Mouse (Mus musculus) intestine, postnatal 0 days (tissue): ENCODE measurements around the gene Sympk. TPM values are rescaled to one million over a fixed set of nuclear protein-coding genes. Genes with fewer than 3 reads are reported as not detected.
A peak's percentile ranks its signal among the peaks of the same experiment; 100 is the strongest.

Source experiments
- ATAC-seq: fragments of 200-750 bp; cut with Nextera tagmentation; 2 replicates; pipeline ENCODE4 v1.8.0; 2017; ENCODE audit warnings: mild to moderate bottlenecking, moderate TSS enrichment, moderate library complexity
- H3K27ac ChIP-seq: fragments of 300-500 bp; sonication (generic); 2 replicates; pipeline ENCODE4 v1.5.1; 2014; ENCODE audit warnings: mild to moderate bottlenecking, low read depth, low read length, moderate library complexity
- H3K27me3 ChIP-seq: fragments of 300-500 bp; sonication (generic); replicated peaks from 2 replicates; pipeline ENCODE4 v1.6.1; 2014; ENCODE audit warnings: low read length, mixed read lengths; ENCODE audit not compliant: control insufficient read depth, insufficient read depth
- H3K36me3 ChIP-seq: fragments of 300-500 bp; sonication (generic); 2 replicates; pipeline ENCODE4 v1.6.1; 2014; ENCODE audit warnings: mild to moderate bottlenecking, moderate library complexity; ENCODE audit not compliant: control insufficient read depth, insufficient read depth
- H3K4me1 ChIP-seq: fragments of 300-500 bp; sonication (generic); replicated peaks from 2 replicates; pipeline ENCODE4 v1.6.1; 2014; ENCODE audit warnings: antibody characterized with exemption, low read length, mixed read lengths; ENCODE audit not compliant: control insufficient read depth, insufficient read depth
- H3K4me2 ChIP-seq: fragments of 300-500 bp; sonication (generic); replicated peaks from 2 replicates; pipeline ENCODE4 v1.6.1; 2014; ENCODE audit warnings: low read depth, mild to moderate bottlenecking, moderate library complexity
- H3K4me3 ChIP-seq: fragments of 300-500 bp; sonication (generic); 2 replicates; pipeline ENCODE4 v1.5.1; 2014; ENCODE audit warnings: low read depth, low read length
- H3K9ac ChIP-seq: fragments of 300-500 bp; sonication (generic); 2 replicates; pipeline ENCODE4 v1.6.1; 2014; ENCODE audit warnings: mild to moderate bottlenecking, low read depth, low read length
- H3K9me3 ChIP-seq: fragments of 300-500 bp; sonication (generic); 2 replicates; pipeline ENCODE4 v1.6.1; 2016; ENCODE audit warnings: mixed run types; ENCODE audit not compliant: control insufficient read depth
- CTCF ChIP-seq: sonication (generic); IDR thresholded peaks from 2 replicates; pipeline ENCODE4 v1.5.1; 2016; ENCODE audit warnings: low read depth, mild to moderate bottlenecking, control low read depth, antibody characterized with exemption, moderate library complexity
- WGBS: fragments of 180-500 bp; shearing (Covaris S2); extraction: QIAGEN DNeasy Blood & Tissue Kit; methylation state at CpG from one replicate; pipeline ENCODE4 v1.1.7; 2014; 5-methylcytosine and 5-hydroxymethylcytosine counted together
- polyA plus RNA-seq: library from polyadenylated mRNA; unstranded; fragments of >200 nt; fragmentation: Nextera tagmentation; extraction: Ambion mirVana; gene quantifications from 2 replicates; pipeline ENCODE4 v1.2.1, GENCODE M21; 2015

The Sympk gene
- polyA plus RNA-seq, result 8.9 and 9.1 TPM in 2 replicates

GRCm38 (mm10) chr7:19024096-19024506, at the start of gene Sympk:
Gene Sympk, plus strand, starts transcription at chr7:19024377.
- peaks cover 9% of the 10 kb centered on the region; the same call in 1 of the 2 replicates for H3K27me3 ChIP-seq
- WGBS, result under 1% methylated on average over 49 of the region's 50 CpGs

GRCm38 (mm10) chr7:18978381-18978780, 45.8 kb upstream of the Sympk start:
- no peaks in the 10 kb centered on the region for H3K27me3 ChIP-seq
- H3K4me3 ChIP-seq, result no peak overlapping the region
- no peaks in the 10 kb centered on the region for H3K36me3 ChIP-seq
- no peaks in the 10 kb centered on the region for H3K9me3 ChIP-seq
- 73% methylated on average over 9 of the region's 9 CpGs for WGBS
- H3K9ac ChIP-seq, result no peak overlapping the region
- no peaks in the 10 kb centered on the region for H3K4me1 ChIP-seq
- H3K27ac ChIP-seq, result no peak overlapping the region
- ATAC-seq, result no peak
- no peak overlapping the region for H3K4me2 ChIP-seq
- no peak for TF ChIP-seq CTCF

More at GRCm38 (mm10) chr7:19024096-19024506, at the start of gene Sympk:
- TF ChIP-seq CTCF, result no peak
- no peaks in the 10 kb centered on the region for H3K9me3 ChIP-seq
- H3K4me3 ChIP-seq, result peak within 1 kb of the TSS; percentile 83
- peak within 1 kb of the TSS; percentile 85 for H3K4me2 ChIP-seq
- H3K4me1 ChIP-seq, result peaks cover 6% of the 10 kb centered on the region; the same call in 1 of the 2 replicates
- ATAC-seq, result peak; percentile 92
- peak within 1 kb of the TSS; percentile 79 for H3K9ac ChIP-seq
- peak within 1 kb of the TSS; percentile 23; the same call in 1 of the 2 replicates for H3K27ac ChIP-seq
- H3K36me3 ChIP-seq, result peaks cover 6% of the 10 kb centered on the region; the same call in 1 of the 2 replicates

GRCm38 (mm10) chr7:18986503-18986902, 37.7 kb upstream of the Sympk start:
- WGBS, result 64% methylated on average over 2 of the region's 2 CpGs
- Histone ChIP-seq H3K27ac (no peak overlapping the region), H3K4me3 (no peak overlapping the region), H3K27me3 (peaks cover 11% of the 10 kb centered on the region), H3K4me1 (peaks cover 3% of the 10 kb centered on the region; the same call in 1 of the 2 replicates), H3K9me3 (no peaks in the 10 kb centered on the region), H3K36me3 (no peaks in the 10 kb centered on the region), H3K4me2 (no peak overlapping the region), H3K9ac (no peak overlapping the region)
- ATAC-seq, result no peak
- TF ChIP-seq CTCF, result no peak

- Histone ChIP-seq H3K4me3 (no peak within 1 kb of the TSS), H3K9ac (no peak within 1 kb of the TSS), H3K36me3 (no peaks in the 10 kb centered on the region), H3K9me3 (no peaks in the 10 kb centered on the region), H3K4me1 (peaks cover 7% of the 10 kb centered on the region), H3K4me2 (no peak within 1 kb of the TSS), H3K27ac (no peak within 1 kb of the TSS), H3K27me3 (peaks cover 17% of the 10 kb centered on the region)
- TF ChIP-seq CTCF, result no peak
- no peak for ATAC-seq
- WGBS, result 53% methylated on average over 2 of the region's 2 CpGs
Measured at GRCm38 (mm10) chr7:18987100-18987499, 37.1 kb upstream of the Sympk start, which contains the start of gene Nanos2. Gene Nanos2, plus strand, starts transcription at chr7:18987400.

- Histone ChIP-seq H3K4me1 (peaks cover 9% of the 10 kb centered on the region), H3K27me3 (peaks cover 24% of the 10 kb centered on the region), H3K27ac (no peak overlapping the region), H3K9ac (no peak overlapping the region), H3K9me3 (no peaks in the 10 kb centered on the region), H3K4me3 (no peak overlapping the region), H3K4me2 (no peak overlapping the region), H3K36me3 (no peaks in the 10 kb centered on the region)
- ATAC-seq, result no peak
- no peak for TF ChIP-seq CTCF
- WGBS, result 76% methylated on average over 13 of the region's 13 CpGs
Measured at GRCm38 (mm10) chr7:18987747-18988146, 36.4 kb upstream of the Sympk start.

- Histone ChIP-seq H3K4me2 (no peak overlapping the region), H3K36me3 (no peaks in the 10 kb centered on the region), H3K27me3 (peaks cover 29% of the 10 kb centered on the region), H3K27ac (no peak overlapping the region), H3K4me1 (peaks cover 9% of the 10 kb centered on the region), H3K9ac (no peak overlapping the region), H3K4me3 (no peak overlapping the region), H3K9me3 (no peaks in the 10 kb centered on the region)
- 69% methylated on average over 6 of the region's 6 CpGs for WGBS
- no peak for ATAC-seq
- no peak for TF ChIP-seq CTCF
Measured at GRCm38 (mm10) chr7:18988780-18989179, 35.4 kb upstream of the Sympk start.
